Mouse (Mus musculus) heart, adult 2 months (tissue): ENCODE measurements at regions not wholly inside any gene's neighbourhood (a gene's known extent, or its start where the extent isn't known, plus 50 kb on each side); places are given as distances from the start of the nearest gene placed in this dataset.

Source experiments
- CTCF ChIP-seq: fragments of 200-600 bp; IDR thresholded peaks from 2 replicates; pipeline ENCODE4 v1.8.1; 2022; ENCODE audit warnings: antibody characterized with exemption, mild to moderate bottlenecking, moderate library complexity
- EP300 ChIP-seq: fragments of 200-500 bp; IDR thresholded peaks from 2 replicates; pipeline ENCODE4 v1.6.1; 2011; ENCODE audit warnings: low read depth, low read length, control low read depth; ENCODE audit not compliant: insufficient read depth
- POLR2A ChIP-seq: fragments of 200-500 bp; IDR thresholded peaks from 2 replicates; pipeline ENCODE4 v1.6.1; 2011; ENCODE audit warnings: mild to moderate bottlenecking, low read depth, low read length, control low read depth; ENCODE audit not compliant: insufficient read depth

- no peak for TF ChIP-seq CTCF
- no peak for TF ChIP-seq EP300
- no peak for TF ChIP-seq POLR2A
Observed at GRCm38 (mm10) chr8:11085244-11085643, 77.0 kb upstream of the Irs2 start.
